Mouse (Mus musculus) adipocyte (in vitro differentiated cells): Measurements from ENCODE around the gene Abhd14b.

Experiments
- DNase-seq: peaks from one replicate; pipeline ENCODE4 v3.0.0-alpha.2; 2016; ENCODE audit warnings: low spot score

The Abhd14b gene

DNA sequence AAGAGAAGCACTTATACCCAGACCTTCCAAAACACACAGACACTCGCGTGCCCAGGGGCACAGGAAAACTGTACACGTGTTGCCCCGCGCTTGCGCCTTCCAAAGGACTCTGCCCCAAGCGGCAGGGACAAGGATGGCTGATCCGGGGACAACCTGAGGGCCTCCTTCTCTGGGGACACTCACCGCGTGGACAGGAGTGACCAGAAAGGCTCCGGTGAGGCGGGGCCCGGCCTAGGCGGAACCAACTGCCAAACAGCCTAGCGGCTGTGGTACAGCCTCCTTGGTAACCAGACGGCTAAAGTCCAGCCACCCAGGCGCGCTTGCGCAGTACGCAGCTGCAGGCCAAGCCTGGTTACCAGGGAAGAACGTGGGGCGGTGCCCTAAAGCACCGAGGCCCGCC lies at the start of gene Abhd14b, which contains the start of gene Abhd14a:
Gene Abhd14b, plus strand, starts transcription at position 112 of the 400 bp plus-strand sequence.
Gene Abhd14a, minus strand, starts transcription at position 331 of the 400 bp plus-strand sequence.
- peak; percentile 91 for DNase-seq

DNA sequence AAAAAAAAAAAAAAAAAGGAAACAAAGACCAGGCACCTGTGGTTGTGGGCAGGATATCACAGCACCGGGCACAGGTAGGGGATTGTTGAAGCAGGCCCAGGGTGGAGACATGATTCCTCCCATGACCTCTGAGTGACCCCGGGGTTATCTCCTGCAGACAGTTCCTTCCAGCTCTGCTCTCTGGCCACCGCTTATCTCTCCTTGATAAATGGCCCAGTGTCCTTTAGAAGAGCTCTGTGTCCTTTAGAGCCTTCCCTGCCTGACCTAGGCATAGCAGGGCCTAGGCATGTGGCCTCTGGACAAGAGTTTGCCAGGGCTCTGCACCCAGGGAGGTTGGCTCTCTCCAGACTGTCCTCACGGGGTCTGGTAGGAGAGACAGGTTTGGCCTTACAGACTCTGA lies 49.5 kb upstream of the Abhd14b start:
- no peak for DNase-seq

DNA sequence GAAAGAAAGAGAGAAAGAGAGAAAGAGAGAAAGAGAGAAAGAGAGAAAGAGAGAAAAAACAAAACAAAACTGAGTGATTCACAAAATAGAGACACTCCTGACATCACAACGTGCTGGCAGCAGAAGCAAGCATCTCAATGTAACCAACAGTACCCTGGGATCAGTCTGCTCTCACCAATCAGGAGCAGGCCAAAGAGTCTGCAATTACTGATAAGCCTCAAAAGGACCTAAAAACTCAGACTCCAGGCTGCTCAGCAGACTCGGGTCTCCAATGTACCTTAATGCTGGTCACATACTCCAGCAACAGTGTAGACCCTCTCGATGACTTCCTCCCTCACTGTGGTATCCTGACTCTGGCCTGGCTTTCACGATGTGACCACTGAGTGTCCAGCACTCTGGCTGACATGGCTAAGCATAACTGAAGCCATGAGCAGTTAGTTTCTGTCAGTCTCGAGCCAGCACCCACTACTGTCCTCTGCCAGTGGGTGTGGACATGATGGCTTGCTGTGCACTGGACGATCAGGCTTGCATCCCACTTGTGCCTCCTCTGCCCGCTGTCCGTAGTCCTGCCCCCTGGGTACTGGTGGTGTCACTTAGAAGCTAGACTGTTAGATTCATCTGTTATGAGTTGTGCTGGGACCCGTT lies 48.5 kb upstream of the Abhd14b start:
- no peak for DNase-seq

DNA sequence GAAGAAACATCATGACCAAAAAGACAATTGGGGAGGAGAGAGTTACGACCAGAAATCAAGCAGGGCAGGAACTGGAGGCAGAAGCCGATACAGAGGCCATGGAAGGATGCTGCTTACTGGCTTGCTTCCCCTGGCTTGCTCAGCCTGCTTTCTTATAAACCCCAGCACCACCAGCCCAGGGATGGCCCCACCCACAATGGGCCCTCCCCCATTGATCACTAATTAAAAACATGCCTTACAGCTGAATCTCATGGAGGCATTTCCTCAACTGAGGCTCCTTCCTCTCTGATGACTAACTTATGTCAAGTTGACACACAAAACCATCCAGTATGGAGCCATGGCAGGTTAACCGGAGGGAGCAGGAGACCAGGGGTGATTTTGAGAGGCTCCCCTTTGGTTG lies 47.5 kb upstream of the Abhd14b start:
- no peak for DNase-seq

DNA sequence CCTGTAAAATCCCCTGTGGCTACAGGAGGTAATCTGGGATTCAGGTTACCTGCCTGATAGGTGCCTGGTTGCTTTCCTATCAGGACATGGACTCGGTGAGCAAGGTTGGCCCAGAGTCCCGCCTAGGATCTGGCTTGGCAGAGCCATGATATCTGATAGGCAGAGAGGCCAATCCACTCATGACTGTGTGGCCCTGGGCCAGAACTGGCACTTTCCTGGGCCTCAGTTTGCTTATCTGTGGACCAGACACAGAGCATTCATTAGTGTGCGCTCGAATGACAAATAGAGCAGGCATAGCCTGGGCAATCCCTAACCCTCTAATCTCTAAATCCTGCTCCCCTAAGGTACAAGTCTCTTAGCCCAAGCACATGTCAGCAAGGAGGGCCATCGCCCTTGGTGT lies 45.1 kb upstream of the Abhd14b start:
- no peak for DNase-seq

DNA sequence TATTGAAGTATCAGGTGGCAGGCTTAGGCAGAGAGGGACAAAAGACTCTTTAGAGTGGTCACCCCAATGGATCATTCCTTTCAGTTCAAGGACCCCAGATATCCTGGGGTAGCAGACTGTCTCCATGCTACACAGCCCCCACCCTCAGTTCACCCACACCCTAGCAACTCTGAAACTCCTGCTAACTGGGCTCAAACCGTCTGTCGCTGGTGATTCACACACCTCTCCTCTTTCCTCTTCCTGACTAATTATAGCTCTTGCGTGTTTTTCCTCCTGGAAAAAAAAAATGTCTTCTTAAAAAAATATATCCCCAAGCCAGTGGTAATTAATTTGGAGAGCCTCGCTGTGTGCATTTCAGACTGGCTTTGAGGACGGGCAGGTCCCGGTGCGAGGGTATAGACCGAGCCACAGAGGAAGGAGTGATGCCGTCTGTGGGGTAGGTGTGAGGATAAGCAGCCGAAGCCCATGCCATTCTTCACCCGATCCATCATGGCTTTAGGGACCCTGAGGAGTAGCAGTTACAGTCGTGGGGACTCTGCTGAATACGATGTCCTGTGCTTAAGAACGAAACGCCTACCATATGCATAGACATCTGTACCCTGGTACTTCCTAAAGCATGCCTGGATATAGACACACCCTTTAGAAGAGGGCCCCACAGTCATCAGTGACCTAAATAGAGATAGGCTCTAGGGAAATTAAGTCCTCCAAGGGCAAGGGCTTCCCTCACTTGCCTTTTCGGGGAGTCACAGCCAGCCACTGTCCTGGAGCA lies 44.5 kb upstream of the Abhd14b start:
- no peak for DNase-seq

DNA sequence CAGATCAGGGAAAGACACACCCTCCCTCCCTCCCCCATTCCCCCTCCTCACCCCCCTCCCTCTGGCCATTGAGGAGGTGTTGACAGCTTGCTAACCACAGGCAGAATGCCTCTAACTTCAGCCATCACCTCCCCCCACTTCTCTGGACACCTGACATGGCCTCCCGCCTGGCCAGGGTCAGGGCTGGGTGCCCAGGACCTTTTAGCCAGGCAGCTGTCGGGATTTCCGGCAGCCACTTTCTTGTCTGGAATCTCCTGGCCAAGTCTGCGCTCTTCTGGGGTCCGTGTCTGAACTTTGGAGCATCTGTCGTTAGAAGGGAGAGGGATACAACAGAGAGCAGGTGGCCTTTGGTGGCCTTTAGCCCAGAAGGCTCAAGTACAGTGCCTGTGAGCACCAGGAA lies 42.0 kb upstream of the Abhd14b start:
- DNase-seq = peak; percentile 39

DNA sequence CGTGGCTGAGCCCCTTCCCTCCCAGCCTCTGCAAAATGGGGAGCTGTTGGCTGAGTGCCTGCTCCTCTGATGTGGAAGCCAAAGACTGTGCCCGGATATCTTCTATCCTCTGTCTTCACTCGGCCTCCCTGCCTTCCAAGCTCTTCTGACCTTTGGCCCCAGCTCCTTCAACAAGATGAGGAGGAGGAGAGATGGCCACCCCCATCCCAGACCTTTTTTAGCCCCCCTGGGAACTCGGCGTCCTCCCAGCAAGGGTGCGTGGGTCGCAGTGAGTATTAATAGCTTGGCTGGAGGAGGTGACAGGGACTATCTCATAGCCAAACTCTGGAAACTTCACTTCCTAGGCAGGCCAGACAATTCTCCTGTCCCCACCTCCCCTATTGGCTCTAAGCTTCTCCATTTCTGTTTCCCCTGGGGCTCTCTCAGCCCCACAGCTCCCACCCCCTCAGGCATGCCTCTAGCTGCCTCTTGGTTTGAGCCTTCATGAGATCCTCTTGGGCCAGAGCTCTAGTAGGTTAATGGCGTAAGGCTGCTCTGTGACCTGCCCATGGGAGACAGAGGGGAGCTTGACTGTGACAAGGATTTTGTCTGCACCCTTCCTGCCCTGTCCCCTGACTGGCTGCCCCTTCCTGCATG lies 40.7 kb upstream of the Abhd14b start:
- DNase-seq = no peak

DNA sequence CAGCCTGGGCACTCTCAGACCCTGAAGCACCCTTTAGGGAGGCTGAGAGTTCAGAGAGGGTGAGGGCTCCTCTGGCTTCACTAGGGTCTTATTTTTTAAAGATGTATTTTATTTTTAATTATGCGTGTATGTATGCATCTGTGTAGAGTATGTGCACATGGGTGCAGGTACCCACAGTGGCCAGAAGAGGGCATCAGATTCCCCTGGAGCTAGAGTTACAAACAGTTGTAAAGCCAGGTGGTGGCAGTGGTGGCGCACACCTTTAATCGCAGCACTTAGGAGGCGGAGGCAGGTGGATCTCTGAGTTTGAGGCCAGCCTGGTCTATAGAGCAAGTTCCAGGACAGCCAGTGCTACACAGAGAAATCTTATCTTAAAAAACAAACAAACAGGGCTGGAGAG lies 38.2 kb upstream of the Abhd14b start:
- no peak for DNase-seq

DNA sequence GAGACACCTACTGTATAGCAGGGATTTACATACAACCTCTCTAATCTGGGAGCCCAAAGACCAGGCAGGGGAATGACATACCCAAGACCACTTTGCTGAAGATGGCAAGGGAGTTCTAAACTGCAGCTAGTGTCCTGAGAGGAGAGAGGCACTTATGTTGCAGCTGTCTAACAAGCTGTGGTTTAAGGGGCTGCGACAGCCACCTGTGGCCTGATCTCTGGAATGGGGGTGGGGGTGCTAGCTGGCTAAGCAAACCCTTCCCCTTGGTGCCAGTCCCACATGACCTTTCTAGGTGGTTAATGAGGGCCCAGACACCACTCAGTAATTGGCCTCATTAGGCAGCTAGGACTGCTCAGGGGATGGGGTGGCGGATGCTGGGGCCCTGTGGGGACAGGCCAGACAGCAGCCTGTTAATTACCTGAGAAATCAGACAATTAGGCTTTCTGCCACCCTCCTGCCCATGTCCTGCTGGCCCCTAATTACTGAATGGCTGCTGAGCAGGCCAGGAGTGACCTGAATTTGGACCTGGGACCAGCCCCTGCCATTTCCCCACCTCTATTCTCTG lies 37.1 kb upstream of the Abhd14b start:
- DNase-seq = no peak

DNA sequence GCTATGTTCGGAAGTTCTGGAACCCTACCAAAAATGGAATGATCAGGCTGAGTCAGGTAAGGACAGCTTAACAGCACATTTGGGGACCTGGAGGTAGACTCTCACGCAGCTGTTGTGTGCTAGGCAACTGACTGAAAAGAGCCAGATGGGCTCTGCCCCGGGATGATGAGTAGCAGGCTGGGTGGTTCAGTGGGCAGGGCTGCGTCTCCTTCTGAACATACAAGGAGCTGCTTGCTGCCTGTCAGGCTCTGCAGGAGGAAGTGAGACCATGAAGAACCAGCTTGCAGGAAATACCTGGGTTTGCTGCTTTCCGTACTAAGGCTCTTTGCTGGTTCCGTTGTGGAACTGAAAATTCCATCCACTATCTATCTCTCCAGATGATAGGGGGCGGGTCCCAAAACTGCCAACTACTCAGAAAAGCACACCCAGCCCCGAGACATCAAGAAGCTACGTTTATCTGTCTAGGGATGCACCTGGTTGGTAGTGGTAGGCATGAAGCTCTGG lies 36.1 kb upstream of the Abhd14b start:
- no peak for DNase-seq

DNA sequence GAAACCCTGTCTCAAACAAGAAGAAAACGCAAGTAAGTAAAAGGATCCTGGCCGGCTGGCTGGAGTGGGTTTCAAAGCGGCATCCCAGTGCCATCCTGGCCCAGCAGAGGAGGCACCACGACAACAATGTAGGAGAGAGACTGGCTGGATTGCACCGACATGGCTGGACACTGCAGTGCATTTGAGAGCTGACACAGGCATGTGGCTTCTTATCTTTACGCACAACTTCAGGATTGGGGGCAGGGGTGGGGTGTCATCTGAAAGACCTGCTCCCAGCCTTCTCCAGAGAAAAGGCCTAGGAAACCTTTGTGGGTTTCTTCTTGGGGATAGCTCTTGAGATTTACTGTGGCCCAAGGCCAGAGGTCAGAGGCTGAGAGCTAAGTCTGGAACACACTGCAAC lies 35.5 kb upstream of the Abhd14b start:
- no peak for DNase-seq

DNA sequence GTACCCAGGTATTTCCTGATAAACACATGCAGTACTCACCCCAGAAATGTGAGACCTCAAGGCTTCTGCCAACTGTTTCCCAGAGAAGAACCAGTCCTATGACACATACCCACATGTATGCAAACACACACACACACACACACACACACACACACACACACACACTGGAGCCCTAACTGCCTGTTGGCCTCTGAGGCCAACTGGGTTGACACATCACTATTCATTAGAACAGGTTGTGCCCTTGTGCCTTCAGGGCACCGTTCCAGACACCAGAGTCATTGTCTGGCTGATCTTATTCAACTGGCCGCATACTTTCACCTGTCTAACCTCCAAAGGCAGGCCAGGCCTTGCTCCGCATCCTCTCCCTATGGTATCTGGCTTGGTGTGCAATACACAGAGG lies 35.0 kb upstream of the Abhd14b start:
- no peak for DNase-seq

DNA sequence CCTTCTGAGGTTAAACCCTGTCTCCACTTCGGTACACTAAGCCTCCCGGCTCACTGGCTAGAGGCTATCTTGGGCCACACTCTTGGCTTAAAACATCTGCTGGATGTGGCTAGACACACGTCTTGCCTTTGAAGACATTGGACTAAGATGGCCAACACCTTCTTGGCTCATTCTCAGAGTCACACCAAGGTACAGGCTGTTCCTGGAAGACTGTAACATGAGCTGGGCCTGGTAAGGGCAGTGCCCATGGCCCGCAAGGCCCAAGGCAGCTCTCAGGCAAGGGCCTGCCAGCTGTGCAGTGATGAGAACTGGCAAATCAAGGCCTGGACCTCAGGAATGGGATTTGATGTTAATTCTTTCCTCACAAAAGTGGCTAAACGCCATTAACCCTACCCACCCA lies 33.7 kb upstream of the Abhd14b start:
- DNase-seq = no peak

DNA sequence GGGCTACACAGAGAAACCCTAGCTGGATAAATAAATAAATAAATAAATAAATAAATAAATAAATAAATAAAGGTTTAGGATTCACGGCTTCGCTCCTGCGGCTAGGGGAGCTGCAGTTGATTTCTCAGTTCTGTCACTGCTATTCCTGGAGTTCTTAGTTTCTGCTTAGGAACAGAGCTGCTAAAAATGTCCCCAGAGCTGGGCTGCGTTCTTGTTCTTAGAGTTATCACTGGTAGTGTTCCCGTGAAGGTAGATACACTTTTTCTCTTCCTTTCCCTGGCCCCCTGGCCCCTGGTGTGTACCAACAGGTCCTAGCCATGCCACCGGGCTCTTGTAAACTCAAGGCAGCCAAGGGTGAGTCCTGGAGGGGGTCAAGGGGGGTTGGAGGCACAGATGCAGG lies 30.4 kb upstream of the Abhd14b start:
- DNase-seq = no peak

DNA sequence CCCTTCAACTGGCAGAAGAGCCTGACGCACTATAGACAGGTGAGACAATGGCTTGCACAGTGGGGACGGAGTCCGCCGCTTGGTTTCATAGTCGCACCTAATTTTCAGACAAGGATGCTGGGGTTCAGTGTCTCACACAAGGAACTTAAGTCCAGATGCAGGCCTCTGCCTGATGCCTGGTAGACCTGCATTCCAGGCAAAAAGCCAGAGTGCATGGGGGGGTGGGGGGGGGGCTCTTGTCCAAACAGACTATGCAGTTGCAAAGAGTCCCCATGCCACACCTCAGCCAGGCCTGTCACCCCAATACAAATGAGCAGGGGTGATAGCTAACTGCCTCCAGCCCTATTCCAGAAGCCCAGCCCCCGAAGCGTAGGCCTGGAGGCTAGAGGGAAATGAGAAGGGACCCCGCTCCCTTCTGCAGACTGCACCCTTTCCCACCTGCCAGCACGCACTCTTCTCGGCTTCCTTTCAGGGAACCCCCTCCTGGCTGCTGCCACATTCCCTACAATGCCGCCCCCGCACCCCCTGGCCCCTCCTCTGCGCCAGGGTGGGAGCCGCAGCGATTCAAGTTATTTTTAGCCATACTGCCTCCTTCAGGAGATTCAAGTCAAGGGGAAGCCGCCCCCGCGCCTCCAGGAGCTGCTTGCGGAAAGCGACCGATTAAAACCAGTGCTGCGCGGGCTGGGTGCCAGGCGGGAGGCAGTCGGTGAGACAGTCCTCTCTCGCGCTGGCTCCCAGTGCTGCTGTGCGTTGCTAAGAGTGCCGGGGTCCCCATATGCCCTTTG lies 29.2 kb upstream of the Abhd14b start:
- DNase-seq = peak; percentile 58

DNA sequence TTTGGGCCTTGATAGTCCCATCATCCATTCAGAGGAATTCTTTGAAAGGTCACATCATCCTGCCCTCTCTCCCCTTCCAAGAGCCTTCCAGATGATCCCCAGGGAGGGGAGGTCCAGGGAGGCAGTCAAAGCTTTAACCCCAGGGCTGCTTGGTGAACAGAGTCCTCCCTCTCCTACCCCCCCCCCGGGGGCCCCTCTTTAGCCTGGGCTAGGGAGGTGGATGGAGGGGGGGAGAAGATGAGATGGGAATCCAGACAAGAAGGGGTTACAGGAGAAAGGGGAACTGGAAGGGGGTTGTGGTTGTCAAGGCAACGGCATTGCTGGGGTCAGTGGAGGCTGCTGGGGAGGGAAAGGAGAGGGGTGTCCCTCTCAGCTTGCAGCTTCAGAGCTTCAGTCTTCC lies 26.7 kb upstream of the Abhd14b start:
- no peak for DNase-seq

DNA sequence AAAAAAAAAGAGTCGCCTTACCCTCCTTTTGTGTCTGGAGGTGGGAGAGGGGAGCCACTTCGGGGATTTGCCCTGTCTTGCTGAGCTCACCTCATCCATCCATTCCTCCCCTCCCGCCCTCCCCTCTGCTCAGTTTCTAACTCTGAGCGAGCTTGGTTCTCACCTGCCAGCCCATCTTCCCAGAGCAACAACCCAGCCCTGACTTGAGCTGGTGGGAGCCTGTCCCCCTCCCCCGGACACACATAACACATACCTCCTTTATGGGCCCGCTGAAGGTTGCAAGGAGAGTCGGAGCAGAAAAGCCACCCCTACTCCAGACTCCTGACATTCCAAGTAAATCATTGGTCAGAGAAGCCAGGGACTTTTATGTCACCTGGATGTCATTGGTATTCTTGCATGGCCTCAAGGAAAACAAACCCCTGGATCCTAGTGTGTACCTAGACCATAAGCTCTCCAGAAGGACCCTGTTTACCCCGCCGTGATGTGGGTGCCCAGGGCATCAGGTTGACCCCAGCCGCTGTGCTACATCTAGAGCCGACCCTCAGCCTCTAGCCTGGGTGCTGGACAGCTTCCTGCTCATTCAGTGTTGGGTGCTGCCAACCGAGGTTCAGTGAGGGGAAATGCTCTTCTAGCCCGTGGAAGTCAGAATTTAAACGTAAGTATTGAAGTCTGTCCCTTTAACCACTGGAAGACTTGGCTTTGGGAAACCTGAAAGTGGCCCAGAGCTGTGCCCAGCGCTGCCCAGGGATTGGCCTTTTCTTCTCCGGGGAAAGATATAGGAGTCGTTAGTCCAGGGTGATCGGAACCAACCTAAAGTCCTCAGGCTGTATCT lies 26.0 kb upstream of the Abhd14b start:
- DNase-seq = no peak

DNA sequence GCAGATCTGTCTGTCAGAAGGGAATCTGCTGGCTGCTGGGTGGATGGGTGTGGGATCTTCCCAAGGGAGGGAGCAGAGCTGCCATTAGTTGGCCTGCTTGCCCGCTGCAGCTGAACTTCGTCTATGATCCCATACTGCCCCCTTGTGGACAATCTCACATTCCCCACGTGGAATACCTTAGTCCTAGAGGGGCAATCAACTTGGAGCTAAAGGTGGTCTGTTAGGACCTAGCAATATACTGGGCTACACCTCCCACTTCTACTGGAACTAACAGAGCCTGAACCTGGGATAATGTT lies 25.4 kb upstream of the Abhd14b start:
- DNase-seq = peak; percentile 87

DNA sequence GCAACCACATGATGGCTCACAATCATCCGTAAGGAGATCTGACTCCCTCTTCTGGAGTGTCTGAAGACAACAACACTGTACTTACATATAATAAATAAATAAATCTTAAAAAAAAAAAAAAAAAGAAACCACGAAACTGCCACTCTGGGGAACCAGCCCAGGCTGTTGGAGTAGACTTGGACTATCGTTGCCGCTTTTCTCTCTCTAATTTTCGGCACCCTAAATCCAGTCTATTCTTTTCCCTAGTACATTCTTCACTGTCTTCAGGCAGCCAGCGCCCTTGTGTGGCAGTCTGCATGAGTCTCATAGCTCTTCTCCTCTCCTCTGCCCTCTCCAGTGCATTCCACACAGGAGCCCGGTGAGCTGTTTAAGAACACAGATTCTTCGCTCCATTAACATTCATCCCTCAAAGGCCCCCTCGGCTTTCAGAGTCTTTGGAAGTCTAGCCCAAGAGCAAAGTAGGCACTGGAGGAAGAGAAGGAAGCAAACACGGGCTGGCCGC lies 18.5 kb upstream of the Abhd14b start:
- no peak for DNase-seq
